Mouse (Mus musculus) forebrain, embryonic 12.5 days (tissue): ENCODE results near the gene Naalad2. TPM values are rescaled to one million over a fixed set of nuclear protein-coding genes. Genes with fewer than 3 reads are reported as not detected.
"Not testable (repeated sequence)": the region's sequence is repeated elsewhere in the genome, so short reads cannot be mapped to it uniquely, and the experiment has no call there.

Experiments
- ATAC-seq: fragments of 200-750 bp; cut with Nextera tagmentation; 2 replicates; pipeline ENCODE4 v1.8.0; 2017; ENCODE audit warnings: moderate TSS enrichment; ENCODE audit not compliant: low FRiP score
- H3K27ac ChIP-seq: fragments of 300-500 bp; sonication (generic); 2 replicates; pipeline ENCODE4 v1.5.1; 2016; ENCODE audit warnings: mild to moderate bottlenecking
- H3K27me3 ChIP-seq: fragments of 300-500 bp; sonication (generic); 2 replicates; pipeline ENCODE4 v1.6.1; 2016; ENCODE audit warnings: mild to moderate bottlenecking
- H3K36me3 ChIP-seq: fragments of 300-500 bp; sonication (generic); replicated peaks from 2 replicates; pipeline ENCODE4 v1.6.1; 2016; ENCODE audit warnings: mild to moderate bottlenecking
- H3K4me1 ChIP-seq: fragments of 300-500 bp; sonication (generic); 2 replicates; pipeline ENCODE4 v1.6.1; 2016
- H3K4me2 ChIP-seq: fragments of 300-500 bp; sonication (generic); 2 replicates; pipeline ENCODE4 v1.6.1; 2016; ENCODE audit warnings: mild to moderate bottlenecking, moderate library complexity
- H3K4me3 ChIP-seq: fragments of 300-500 bp; sonication (generic); replicated peaks from 2 replicates; pipeline ENCODE4 v1.5.1; 2016; ENCODE audit warnings: mild to moderate bottlenecking
- H3K9ac ChIP-seq: fragments of 300-500 bp; sonication (generic); 2 replicates; pipeline ENCODE4 v1.6.1; 2016; ENCODE audit warnings: mild to moderate bottlenecking
- H3K9me3 ChIP-seq: fragments of 300-500 bp; sonication (generic); 2 replicates; pipeline ENCODE4 v1.6.1; 2016
- WGBS: fragments of 180-500 bp; shearing (Covaris S2); methylation state at CpG from one replicate; pipeline ENCODE4 v1.1.7; 2016; 5-methylcytosine and 5-hydroxymethylcytosine counted together
- polyA plus RNA-seq: library from polyadenylated mRNA; unstranded; fragments of >200 nt; fragmentation: Nextera tagmentation; extraction: Ambion mirVana; gene quantifications from 2 replicates; pipeline ENCODE4 v1.2.1, GENCODE M21; 2016

Gene Naalad2
- polyA plus RNA-seq, 1 experiment from 2014 or later, result 1.7 TPM

DNA sequence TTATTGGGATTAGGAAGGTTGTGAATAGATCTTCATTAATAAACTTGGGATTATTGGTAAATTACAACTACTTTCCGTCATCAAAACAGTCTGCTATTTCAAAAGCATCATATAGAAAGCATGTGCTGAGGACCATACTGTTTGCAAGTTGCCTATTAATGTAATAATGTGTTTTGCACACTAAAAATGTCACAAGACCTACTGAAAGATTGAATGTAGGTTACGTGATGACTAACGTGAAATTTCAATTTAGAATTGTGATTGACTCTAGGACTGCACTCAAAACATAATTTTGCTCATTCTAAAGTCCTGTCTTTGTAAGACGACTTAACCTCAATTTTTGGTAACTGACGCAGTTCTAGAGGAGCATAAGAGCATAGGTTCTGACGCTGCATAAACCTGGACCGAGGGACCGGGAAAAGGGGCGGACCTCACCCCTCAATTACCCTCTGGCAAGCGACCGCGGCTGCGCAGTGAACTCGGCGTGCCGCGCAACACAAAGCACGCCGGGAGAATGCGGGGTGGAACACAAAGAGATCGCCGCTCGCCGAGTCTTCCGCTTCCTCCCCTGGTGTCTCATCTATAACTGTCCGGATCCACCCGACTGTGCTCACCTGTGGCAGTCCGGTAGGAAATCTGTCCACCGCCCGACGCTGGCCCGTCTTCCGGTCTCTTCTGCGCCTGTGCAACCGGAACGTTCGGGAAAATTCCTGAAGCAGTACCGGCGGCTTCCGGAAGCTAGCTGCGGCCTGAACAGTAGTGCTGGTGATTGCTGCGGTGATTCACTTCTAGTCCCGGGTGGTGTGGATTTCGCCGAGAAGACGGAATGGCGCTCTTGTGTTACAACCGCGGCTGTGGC, 111.0 kb downstream of the Naalad2 start, which contains the start of gene Chordc1:
TSS of gene Chordc1 (plus strand) at position 555 of the 859 bp plus-strand sequence.
- 4% methylated on average over 49 of the region's 49 CpGs for WGBS
- peak; percentile 98 for ATAC-seq
- Histone ChIP-seq H3K36me3 (no peaks in the 10 kb centered on the region), H3K9ac (peak within 1 kb of the TSS; percentile 92), H3K27ac (peak within 1 kb of the TSS; percentile 88), H3K4me2 (peak within 1 kb of the TSS; percentile 75), H3K4me1 (peaks cover 14% of the 10 kb centered on the region), H3K9me3 (no peaks in the 10 kb centered on the region), H3K27me3 (no peaks in the 10 kb centered on the region), H3K4me3 (peak within 1 kb of the TSS; percentile 87)

DNA sequence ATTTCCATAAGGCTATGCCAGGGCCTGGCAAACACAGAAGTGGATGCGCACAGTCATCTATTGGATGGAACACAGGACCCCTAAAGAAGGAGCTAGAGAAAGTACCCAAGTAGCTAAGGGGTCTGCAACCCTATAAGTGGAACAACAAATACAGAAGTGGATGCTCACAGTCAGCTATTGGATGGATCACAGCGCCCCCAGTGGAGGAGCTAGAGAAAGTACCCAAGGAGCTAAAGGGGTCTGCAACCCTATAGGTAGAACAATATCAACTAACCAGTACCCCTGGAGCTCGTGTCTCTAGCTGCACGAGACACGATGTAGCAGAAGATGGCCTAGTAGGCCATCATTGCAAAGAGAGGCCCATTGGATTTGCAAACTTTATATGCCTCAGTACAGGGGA, 124.1 kb downstream of the Naalad2 start:
- ATAC-seq, H3K9me3 ChIP-seq, H3K4me2 ChIP-seq, H3K4me1 ChIP-seq, H3K27ac ChIP-seq, H3K4me3 ChIP-seq, H3K36me3 ChIP-seq, H3K27me3 ChIP-seq, H3K9ac ChIP-seq: not testable (repeated sequence)
- 29% methylated on average over 5 of the region's 5 CpGs for WGBS

GRCm38 (mm10) chr9:18277497-18277896, 125.3 kb downstream of the Naalad2 start:
- WGBS, result 51% methylated on average over 1 of the region's 1 CpGs
- no peaks in the 10 kb centered on the region for H3K36me3 ChIP-seq
- no peak overlapping the region for H3K27ac ChIP-seq
- H3K9ac ChIP-seq, result no peak overlapping the region
- no peak overlapping the region for H3K4me3 ChIP-seq
- no peak overlapping the region for H3K4me2 ChIP-seq
- H3K4me1 ChIP-seq, result no peaks in the 10 kb centered on the region
- H3K9me3 ChIP-seq, result no peaks in the 10 kb centered on the region
- ATAC-seq, result peak; percentile 81
- no peaks in the 10 kb centered on the region for H3K27me3 ChIP-seq

DNA sequence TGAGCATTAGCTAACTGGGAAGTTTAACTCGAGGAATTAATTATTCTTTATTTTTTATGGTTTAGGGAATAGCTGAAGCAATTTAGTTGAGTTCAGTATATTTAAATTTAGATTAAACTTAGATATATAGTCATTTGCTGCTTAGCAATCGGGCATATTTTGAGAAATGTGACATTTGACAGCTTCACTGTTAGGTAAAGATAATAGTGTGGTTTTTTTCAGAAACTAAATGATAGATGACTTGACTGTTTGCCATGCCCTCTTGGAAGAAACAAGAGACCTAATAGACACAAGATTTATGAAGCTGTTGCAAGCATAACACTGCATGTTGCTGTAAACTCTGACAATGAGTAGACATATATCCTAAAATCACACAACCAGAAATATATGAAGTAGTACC, 126.0 kb downstream of the Naalad2 start:
- no peak overlapping the region for H3K27ac ChIP-seq
- ATAC-seq, result no peak
- H3K27me3 ChIP-seq, result no peaks in the 10 kb centered on the region
- H3K9me3 ChIP-seq, result no peaks in the 10 kb centered on the region
- H3K4me2 ChIP-seq, result no peak overlapping the region
- 66% methylated on average over 2 of the region's 2 CpGs for WGBS
- H3K36me3 ChIP-seq, result no peaks in the 10 kb centered on the region
- H3K4me3 ChIP-seq, result no peak overlapping the region
- no peak overlapping the region for H3K9ac ChIP-seq
- no peaks in the 10 kb centered on the region for H3K4me1 ChIP-seq

GRCm38 (mm10) chr9:18275901-18276300, 126.9 kb downstream of the Naalad2 start:
- Histone ChIP-seq H3K9ac (no peak overlapping the region), H3K9me3 (no peaks in the 10 kb centered on the region), H3K4me1 (no peaks in the 10 kb centered on the region), H3K27me3 (no peaks in the 10 kb centered on the region), H3K4me2 (no peak overlapping the region), H3K27ac (no peak overlapping the region), H3K4me3 (no peak overlapping the region), H3K36me3 (no peaks in the 10 kb centered on the region)
- WGBS, result 93% methylated on average over 1 of the region's 1 CpGs
- no peak for ATAC-seq

Other genes starting within 250 kb of the Naalad2 start
- gene Chordc1, start 110.9 kb downstream of the Naalad2 start, polyA plus RNA-seq, result 123 and 128 TPM in 2 replicates
- gene Ubtfl1, start 1.4 kb upstream of the Naalad2 start, polyA plus RNA-seq, result not detected in 2 replicates
- 0.14 TPM in 1 of 2 replicates, not detected in the other for gene Mbd3l2, start 27.7 kb upstream of the Naalad2 start, polyA plus RNA-seq
- 23.3 and 25.8 TPM in 2 replicates for gene Zfp558, start 75.3 kb upstream of the Naalad2 start, polyA plus RNA-seq
- gene Mbd3l1, start 75.4 kb upstream of the Naalad2 start, polyA plus RNA-seq, result not detected in 2 replicates